Mouse (Mus musculus): ENCODE measurements around the gene Lpar6. TPM values are rescaled to one million over a fixed set of nuclear protein-coding genes. Genes with fewer than 3 reads are reported as not detected.

Gene Lpar6
- 4.2 and 4.6 TPM in 2 replicates for polyA plus RNA-seq (2014; fragmentation: Nextera tagmentation; extraction: Ambion mirVana)

DNA sequence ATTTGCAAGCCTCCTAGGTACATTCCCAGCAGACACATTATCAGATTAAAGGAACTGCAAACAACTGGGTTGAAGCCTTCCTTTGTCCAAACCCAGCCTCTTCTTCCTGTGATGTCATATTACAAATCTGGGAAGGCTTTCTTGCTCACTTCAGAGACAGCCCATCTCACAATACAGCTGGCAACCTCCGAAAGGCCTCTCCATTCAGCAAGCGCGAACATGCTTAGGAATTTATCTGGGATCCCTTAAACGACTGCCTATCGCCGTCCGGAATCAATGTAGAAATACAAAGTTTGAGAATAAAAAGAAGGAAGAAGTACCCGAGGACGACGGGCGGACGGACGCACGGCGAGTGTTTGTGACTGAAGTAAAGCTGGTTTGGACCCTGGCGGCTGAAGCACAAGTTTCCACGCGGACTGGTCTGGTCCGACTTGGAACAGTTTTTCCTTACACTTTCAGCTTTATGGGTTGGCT lies at the start of gene Lpar6:
Lpar6 (plus strand) TSS at position 48 of the 474 bp plus-strand sequence.
- peak within 1 kb of the TSS; percentile 62 for H3K9ac ChIP-seq
- H3K36me3 ChIP-seq (replicated peaks; ENCODE audit: control insufficient read depth, insufficient read depth): no peaks in the 10 kb centered on the region
- H3K27me3 ChIP-seq (ENCODE audit: control insufficient read depth, insufficient read depth, low read length): no peaks in the 10 kb centered on the region
- no peaks in the 10 kb centered on the region for H3K9me3 ChIP-seq (ENCODE audit: control insufficient read depth, low read length)
- peak; percentile 74 for DNase-seq (ENCODE audit: low spot score)
- peak; percentile 84; the same call in 1 of the 2 replicates for ATAC-seq (ENCODE audit: low FRiP score)
- H3K4me3 ChIP-seq (replicated peaks; ENCODE audit: low read length): peak within 1 kb of the TSS; percentile 46
- H3K27ac ChIP-seq: peak within 1 kb of the TSS; percentile 87
- peak within 1 kb of the TSS; percentile 54 for H3K4me2 ChIP-seq (replicated peaks)
- peaks cover 15% of the 10 kb centered on the region for H3K4me1 ChIP-seq (replicated peaks; ENCODE audit: control insufficient read depth, insufficient read depth, low read length)
- under 1% methylated on average over 19 of the region's 19 CpGs for WGBS

DNA sequence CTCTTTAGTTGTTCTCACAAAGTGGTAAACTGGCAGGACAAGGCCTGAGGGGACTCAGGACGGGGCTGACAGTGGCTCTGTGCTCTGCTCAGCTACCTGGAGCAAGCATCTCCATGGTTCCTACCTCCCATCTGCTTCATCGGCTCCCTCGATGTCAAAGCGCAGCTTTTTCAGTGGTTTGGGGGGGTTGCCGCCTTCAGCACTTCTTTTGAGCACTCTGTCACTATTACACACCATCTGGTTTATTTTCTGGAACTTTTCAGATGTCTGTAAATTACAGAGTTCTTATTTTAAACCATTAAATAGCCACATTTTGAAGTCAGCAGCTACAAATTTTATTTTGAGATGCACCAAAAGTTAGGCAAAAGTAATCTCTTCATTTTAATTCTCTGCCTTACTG lies 38.6 kb upstream of the Lpar6 start:
- ATAC-seq (ENCODE audit: low FRiP score): no peak
- Histone ChIP-seq H3K9ac (no peak overlapping the region), H3K36me3 (replicated peaks; ENCODE audit: control insufficient read depth, insufficient read depth) (peaks cover 37% of the 10 kb centered on the region), H3K4me2 (replicated peaks) (no peak overlapping the region), H3K27ac (no peak overlapping the region), H3K4me1 (replicated peaks; ENCODE audit: control insufficient read depth, insufficient read depth, low read length) (no peaks in the 10 kb centered on the region), H3K4me3 (replicated peaks; ENCODE audit: low read length) (no peak overlapping the region), H3K9me3 (ENCODE audit: control insufficient read depth, low read length) (no peaks in the 10 kb centered on the region), H3K27me3 (ENCODE audit: control insufficient read depth, insufficient read depth, low read length) (no peaks in the 10 kb centered on the region)
- DNase-seq (ENCODE audit: low spot score): no peak
- WGBS: 73% methylated on average over 5 of the region's 5 CpGs

DNA sequence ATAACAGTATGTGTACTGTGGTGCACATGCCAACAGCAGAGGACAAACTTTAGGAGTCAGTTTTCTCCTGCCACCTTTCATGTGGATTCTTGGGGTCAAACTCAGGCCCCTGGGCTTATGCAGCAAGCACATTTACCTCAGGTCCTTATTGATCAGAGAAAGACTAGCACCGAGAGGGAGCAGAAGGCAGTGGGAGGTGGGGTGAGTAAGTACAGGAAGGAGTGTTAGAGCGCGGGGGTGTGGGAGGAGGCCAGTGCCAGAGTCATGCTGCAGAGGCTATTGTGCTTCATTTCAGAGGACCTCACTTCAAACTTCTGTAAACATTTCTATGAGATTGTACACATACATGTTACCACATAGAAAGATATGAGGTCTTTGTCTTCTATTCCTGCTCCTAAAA lies 36.2 kb upstream of the Lpar6 start:
- Histone ChIP-seq H3K4me2 (replicated peaks) (no peak overlapping the region), H3K4me3 (replicated peaks; ENCODE audit: low read length) (no peak overlapping the region), H3K9ac (no peak overlapping the region), H3K27ac (no peak overlapping the region), H3K9me3 (ENCODE audit: control insufficient read depth, low read length) (no peaks in the 10 kb centered on the region), H3K36me3 (replicated peaks; ENCODE audit: control insufficient read depth, insufficient read depth) (peaks cover 33% of the 10 kb centered on the region), H3K27me3 (ENCODE audit: control insufficient read depth, insufficient read depth, low read length) (no peaks in the 10 kb centered on the region), H3K4me1 (replicated peaks; ENCODE audit: control insufficient read depth, insufficient read depth, low read length) (no peaks in the 10 kb centered on the region)
- no peak for ATAC-seq (ENCODE audit: low FRiP score)
- WGBS: 84% methylated on average over 3 of the region's 3 CpGs
- no peak for DNase-seq (ENCODE audit: low spot score)

DNA sequence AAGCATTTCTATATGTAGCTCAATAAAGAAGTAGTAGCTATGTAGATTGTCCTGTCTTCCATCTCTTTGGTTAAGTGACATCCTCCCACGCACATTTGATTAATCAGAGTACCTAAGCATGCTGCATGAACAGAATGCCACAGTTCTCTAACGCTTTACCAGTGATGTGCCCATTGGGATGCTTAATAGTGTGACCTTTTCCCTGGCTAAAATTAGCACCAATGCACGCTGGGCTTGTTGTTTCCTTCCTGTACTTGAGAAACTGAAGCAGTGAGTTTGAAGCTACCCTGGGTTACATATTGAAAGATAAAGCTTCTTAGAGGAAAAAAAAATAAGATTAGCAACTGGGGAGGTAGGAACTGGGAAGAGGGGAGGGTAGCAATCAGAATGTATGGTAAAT lies 33.7 kb upstream of the Lpar6 start:
- Histone ChIP-seq H3K36me3 (replicated peaks; ENCODE audit: control insufficient read depth, insufficient read depth) (peaks cover 20% of the 10 kb centered on the region), H3K9ac (no peak overlapping the region), H3K27ac (no peak overlapping the region), H3K4me1 (replicated peaks; ENCODE audit: control insufficient read depth, insufficient read depth, low read length) (no peaks in the 10 kb centered on the region), H3K27me3 (ENCODE audit: control insufficient read depth, insufficient read depth, low read length) (no peaks in the 10 kb centered on the region), H3K9me3 (ENCODE audit: control insufficient read depth, low read length) (no peaks in the 10 kb centered on the region), H3K4me2 (replicated peaks) (no peak overlapping the region), H3K4me3 (replicated peaks; ENCODE audit: low read length) (no peak overlapping the region)
- 73% methylated on average over 3 of the region's 3 CpGs for WGBS
- DNase-seq (ENCODE audit: low spot score) (no peak), ATAC-seq (ENCODE audit: low FRiP score) (no peak)

DNA sequence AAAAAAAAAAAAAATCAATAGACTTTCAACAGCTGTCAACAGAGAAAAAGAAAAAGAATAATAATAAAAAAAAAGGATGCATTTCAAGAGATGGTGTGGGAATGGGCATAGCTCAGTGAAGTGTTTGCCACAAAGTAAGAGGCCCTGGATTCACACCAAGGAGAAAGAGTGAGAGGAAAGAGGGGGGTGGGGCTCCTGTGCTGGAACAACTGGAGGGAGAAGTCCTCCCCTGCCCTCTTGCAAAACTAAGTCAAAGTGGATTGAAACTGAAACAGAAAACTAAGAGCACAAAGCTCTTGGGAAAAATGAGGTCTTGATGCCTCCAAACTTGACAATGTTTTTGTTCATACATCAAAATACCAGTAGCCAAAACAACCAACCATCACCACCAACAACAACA lies 28.4 kb upstream of the Lpar6 start:
- Histone ChIP-seq H3K36me3 (replicated peaks; ENCODE audit: control insufficient read depth, insufficient read depth) (peaks cover 44% of the 10 kb centered on the region), H3K27ac (no peak overlapping the region), H3K4me2 (replicated peaks) (no peak overlapping the region), H3K27me3 (ENCODE audit: control insufficient read depth, insufficient read depth, low read length) (no peaks in the 10 kb centered on the region), H3K4me1 (replicated peaks; ENCODE audit: control insufficient read depth, insufficient read depth, low read length) (no peaks in the 10 kb centered on the region), H3K9ac (no peak overlapping the region), H3K4me3 (replicated peaks; ENCODE audit: low read length) (no peak overlapping the region), H3K9me3 (ENCODE audit: control insufficient read depth, low read length) (no peaks in the 10 kb centered on the region)
- ATAC-seq (ENCODE audit: low FRiP score) (no peak), DNase-seq (ENCODE audit: low spot score) (no peak)

DNA sequence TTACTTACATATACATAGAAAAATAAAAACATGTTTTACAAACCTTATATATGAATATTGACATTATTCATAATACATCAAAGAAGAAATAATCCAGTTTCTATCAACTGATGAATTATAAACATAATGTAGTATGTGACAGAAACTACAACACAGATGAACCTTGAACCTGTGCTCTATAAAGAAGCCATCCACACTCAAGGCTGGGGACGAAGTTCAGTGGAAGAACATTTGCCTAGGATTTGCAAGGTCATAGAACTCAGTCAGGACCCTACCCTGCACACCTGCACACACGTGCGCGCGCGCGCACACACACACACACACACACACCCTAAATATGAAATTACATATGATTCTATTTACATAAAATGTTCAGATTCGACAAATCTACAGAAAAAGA lies 27.5 kb upstream of the Lpar6 start:
- Histone ChIP-seq H3K4me2 (replicated peaks) (no peak overlapping the region), H3K36me3 (replicated peaks; ENCODE audit: control insufficient read depth, insufficient read depth) (peaks cover 40% of the 10 kb centered on the region), H3K9me3 (ENCODE audit: control insufficient read depth, low read length) (no peaks in the 10 kb centered on the region), H3K27me3 (ENCODE audit: control insufficient read depth, insufficient read depth, low read length) (no peaks in the 10 kb centered on the region), H3K9ac (no peak overlapping the region), H3K27ac (no peak overlapping the region), H3K4me1 (replicated peaks; ENCODE audit: control insufficient read depth, insufficient read depth, low read length) (no peaks in the 10 kb centered on the region), H3K4me3 (replicated peaks; ENCODE audit: low read length) (no peak overlapping the region)
- ATAC-seq (ENCODE audit: low FRiP score): no peak
- 98% methylated on average over 8 of the region's 8 CpGs for WGBS
- no peak for DNase-seq (ENCODE audit: low spot score)

DNA sequence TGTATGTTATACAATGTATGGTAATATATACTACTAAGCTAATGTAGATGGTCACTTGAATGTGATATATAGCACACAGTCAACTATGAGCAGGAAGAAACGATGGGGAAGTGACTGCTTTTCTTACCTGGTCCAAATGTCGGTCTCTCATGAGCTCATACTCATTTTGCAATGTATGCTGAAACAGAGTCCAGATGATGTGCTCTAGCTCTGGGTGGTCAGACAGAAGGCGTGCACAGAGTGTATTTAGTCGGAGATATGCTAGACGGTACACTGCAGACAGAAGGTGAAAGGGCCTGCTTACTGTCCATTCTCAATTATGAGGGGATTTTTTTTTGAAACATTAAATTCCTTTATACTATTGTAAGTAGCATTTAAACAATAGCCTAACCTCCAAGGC lies 26.2 kb upstream of the Lpar6 start:
- H3K27ac ChIP-seq: no peak overlapping the region
- no peak for DNase-seq (ENCODE audit: low spot score)

DNA sequence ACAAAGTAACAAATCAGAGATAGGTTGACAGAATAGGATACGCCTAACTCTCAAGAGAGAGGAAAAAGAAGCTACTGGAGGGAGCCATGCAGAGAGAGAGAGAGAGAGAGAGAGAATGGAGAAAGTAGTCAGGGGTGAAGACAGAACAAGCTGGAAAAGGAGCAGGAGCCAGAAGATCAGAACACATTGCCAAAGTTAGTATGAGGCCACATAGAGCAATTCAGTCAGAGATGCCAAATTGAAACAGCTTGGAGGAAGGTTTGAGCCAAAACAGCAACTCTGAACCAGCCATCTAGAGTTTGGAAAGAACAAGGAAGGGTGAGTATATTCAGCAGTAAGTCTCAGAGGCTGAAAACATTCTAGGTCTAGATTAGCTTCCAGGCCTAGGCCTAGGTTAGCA lies 20.6 kb upstream of the Lpar6 start:
- H3K9me3 ChIP-seq (ENCODE audit: control insufficient read depth, low read length): no peaks in the 10 kb centered on the region
- no peak overlapping the region for H3K4me2 ChIP-seq (replicated peaks)
- no peak overlapping the region for H3K27ac ChIP-seq
- H3K9ac ChIP-seq: no peak overlapping the region
- no peaks in the 10 kb centered on the region for H3K27me3 ChIP-seq (ENCODE audit: control insufficient read depth, insufficient read depth, low read length)
- ATAC-seq (ENCODE audit: low FRiP score) (no peak), DNase-seq (ENCODE audit: low spot score) (no peak)
- H3K4me3 ChIP-seq (replicated peaks; ENCODE audit: low read length): no peak overlapping the region
- 97% methylated on average over 1 of the region's 1 CpGs for WGBS
- H3K4me1 ChIP-seq (replicated peaks; ENCODE audit: control insufficient read depth, insufficient read depth, low read length): no peaks in the 10 kb centered on the region
- peaks cover 30% of the 10 kb centered on the region for H3K36me3 ChIP-seq (replicated peaks; ENCODE audit: control insufficient read depth, insufficient read depth)

More for the DNA sequence above, 26.2 kb upstream of the Lpar6 start:
- H3K4me1 ChIP-seq (replicated peaks; ENCODE audit: control insufficient read depth, insufficient read depth, low read length): no peaks in the 10 kb centered on the region
- no peaks in the 10 kb centered on the region for H3K9me3 ChIP-seq (ENCODE audit: control insufficient read depth, low read length)
- no peak overlapping the region for H3K4me2 ChIP-seq (replicated peaks)
- H3K9ac ChIP-seq: no peak overlapping the region
- H3K36me3 ChIP-seq (replicated peaks; ENCODE audit: control insufficient read depth, insufficient read depth): peaks cover 47% of the 10 kb centered on the region
- WGBS: 95% methylated on average over 5 of the region's 5 CpGs
- H3K27me3 ChIP-seq (ENCODE audit: control insufficient read depth, insufficient read depth, low read length): no peaks in the 10 kb centered on the region
- no peak overlapping the region for H3K4me3 ChIP-seq (replicated peaks; ENCODE audit: low read length)
- no peak for ATAC-seq (ENCODE audit: low FRiP score)

DNA sequence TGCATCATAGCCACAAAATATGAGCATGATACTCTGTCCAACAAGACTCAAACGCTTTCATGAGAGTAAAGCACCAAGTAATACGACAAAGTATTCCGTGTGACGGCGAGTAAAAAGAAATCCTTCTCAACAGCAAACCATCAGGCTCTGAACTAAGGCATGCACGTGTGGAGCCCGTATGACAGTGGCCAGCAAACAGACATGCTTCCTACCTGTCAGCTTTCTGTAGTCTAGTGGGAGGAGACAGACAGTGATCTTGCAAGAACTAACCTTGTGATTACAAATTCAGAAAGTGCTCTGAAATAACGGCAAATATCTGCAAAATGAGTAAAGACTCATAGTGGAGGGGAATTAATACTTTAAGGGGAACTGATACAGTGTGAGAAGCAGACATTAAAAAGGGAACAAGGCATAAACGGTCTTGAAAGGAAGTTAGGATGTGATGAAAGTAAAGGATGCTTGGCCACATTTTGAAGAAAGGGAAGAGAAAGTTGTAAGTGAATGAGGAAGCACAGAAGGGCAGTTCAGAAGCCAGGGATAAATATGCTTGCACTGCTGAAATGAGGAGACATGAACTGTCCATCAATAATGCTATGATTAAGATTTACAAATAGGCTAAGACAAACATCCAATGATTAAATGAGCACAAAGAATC lies 15.3 kb upstream of the Lpar6 start:
- no peak for ATAC-seq (ENCODE audit: low FRiP score)
- no peak overlapping the region for H3K27ac ChIP-seq
- H3K36me3 ChIP-seq (replicated peaks; ENCODE audit: control insufficient read depth, insufficient read depth): no peaks in the 10 kb centered on the region
- H3K27me3 ChIP-seq (ENCODE audit: control insufficient read depth, insufficient read depth, low read length): no peaks in the 10 kb centered on the region
- no peak overlapping the region for H3K4me3 ChIP-seq (replicated peaks; ENCODE audit: low read length)
- 92% methylated on average over 9 of the region's 9 CpGs for WGBS
- H3K4me2 ChIP-seq (replicated peaks): no peak overlapping the region
- no peak for DNase-seq (ENCODE audit: low spot score)
- no peaks in the 10 kb centered on the region for H3K9me3 ChIP-seq (ENCODE audit: control insufficient read depth, low read length)
- H3K9ac ChIP-seq: no peak overlapping the region
- H3K4me1 ChIP-seq (replicated peaks; ENCODE audit: control insufficient read depth, insufficient read depth, low read length): no peaks in the 10 kb centered on the region; the same call in 1 of the 2 replicates
